Mouse (Mus musculus) urinary bladder, adult 2 months (tissue): ENCODE results near the gene St8sia1. TPM values are rescaled to one million over a fixed set of nuclear protein-coding genes. Genes with fewer than 3 reads are reported as not detected.

Experiments
- DNase-seq: peaks from one replicate; pipeline ENCODE4 v3.0.0; 2022; ENCODE audit warnings: low spot score
- polyA plus RNA-seq: library from polyadenylated mRNA; depleted of rRNA; stranded (reverse); fragments of >200 nt; gene quantifications from 2 replicates; pipeline ENCODE4 v1.2.3, GENCODE M21; 2012

The St8sia1 gene
- polyA plus RNA-seq, 1 experiment = 0.07 TPM

GRCm38 (mm10) chr6:142944470-142944869 is 19.8 kb downstream of the St8sia1 start:
- DNase-seq = no peak

GRCm38 (mm10) chr6:142943419-142943818 is 20.8 kb downstream of the St8sia1 start:
- no peak for DNase-seq

- no peak for DNase-seq
These were observed 22.5 kb downstream of the St8sia1 start for GRCm38 (mm10) chr6:142941596-142942381.

- no peak for DNase-seq
These were observed 23.2 kb downstream of the St8sia1 start for GRCm38 (mm10) chr6:142941078-142941477.

GRCm38 (mm10) chr6:142938549-142939345 is 25.5 kb downstream of the St8sia1 start:
- no peak for DNase-seq

GRCm38 (mm10) chr6:142938074-142938473 is 26.2 kb downstream of the St8sia1 start:
- no peak for DNase-seq

- no peak for DNase-seq
These were observed 31.7 kb downstream of the St8sia1 start for GRCm38 (mm10) chr6:142932582-142932981.

GRCm38 (mm10) chr6:142932144-142932543 is 32.1 kb downstream of the St8sia1 start:
- no peak for DNase-seq

- no peak for DNase-seq
These were observed 35.5 kb downstream of the St8sia1 start for GRCm38 (mm10) chr6:142928551-142929309.

- no peak for DNase-seq
These were observed 37.2 kb downstream of the St8sia1 start for GRCm38 (mm10) chr6:142926901-142927605.

- no peak for DNase-seq
These were observed 38.3 kb downstream of the St8sia1 start for GRCm38 (mm10) chr6:142925921-142926320.

GRCm38 (mm10) chr6:142925374-142925773 is 38.9 kb downstream of the St8sia1 start:
- DNase-seq = no peak

- DNase-seq = no peak
These were observed 43.4 kb downstream of the St8sia1 start for GRCm38 (mm10) chr6:142920901-142921300.

GRCm38 (mm10) chr6:142918691-142919090 is 45.6 kb downstream of the St8sia1 start:
- no peak for DNase-seq

- DNase-seq = no peak
These were observed 46.8 kb downstream of the St8sia1 start for GRCm38 (mm10) chr6:142917471-142917901.

- DNase-seq = no peak
These were observed 47.8 kb downstream of the St8sia1 start for GRCm38 (mm10) chr6:142916271-142916941.

- DNase-seq = no peak
These were observed 48.8 kb downstream of the St8sia1 start for GRCm38 (mm10) chr6:142915464-142915863.

GRCm38 (mm10) chr6:142914676-142915075 is 49.6 kb downstream of the St8sia1 start:
- DNase-seq = no peak

- no peak for DNase-seq
These were observed 53.0 kb downstream of the St8sia1 start for GRCm38 (mm10) chr6:142911263-142911662.

GRCm38 (mm10) chr6:142910721-142911120 is 53.5 kb downstream of the St8sia1 start:
- DNase-seq = no peak

- no peak for DNase-seq
These were observed 54.5 kb downstream of the St8sia1 start for GRCm38 (mm10) chr6:142909771-142910105.
